Mouse (Mus musculus): ENCODE results near the gene Naa40.

The Naa40 gene

GRCm38 (mm10) chr19:7264766-7265331 is 23.9 kb upstream of the Naa40 start:
- DNase-seq: peak in 1 of 2 experiments; percentile 57

- DNase-seq: peak; percentile 91
Observed at GRCm38 (mm10) chr19:7264088-7264765, 23.2 kb upstream of the Naa40 start.

- no peak for DNase-seq
Observed at GRCm38 (mm10) chr19:7262592-7262991, 21.6 kb upstream of the Naa40 start.

GRCm38 (mm10) chr19:7261964-7262363 is 21.0 kb upstream of the Naa40 start:
- DNase-seq: no peak

GRCm38 (mm10) chr19:7261476-7261875 is 20.5 kb upstream of the Naa40 start:
- DNase-seq: no peak

- no peak for DNase-seq
Observed at GRCm38 (mm10) chr19:7257881-7258280, 16.9 kb upstream of the Naa40 start.

- no peak for DNase-seq
Observed at GRCm38 (mm10) chr19:7246021-7246420, 5.0 kb upstream of the Naa40 start.

- DNase-seq: peak in 1 of 2 experiments; percentile 47
Observed at GRCm38 (mm10) chr19:7240291-7240690, 692 bp downstream of the Naa40 start.

GRCm38 (mm10) chr19:7239574-7239973 is 1.4 kb downstream of the Naa40 start:
- DNase-seq: no peak

- DNase-seq: no peak
Observed at GRCm38 (mm10) chr19:7236742-7237141, 4.2 kb downstream of the Naa40 start.

- no peak for DNase-seq
Observed at GRCm38 (mm10) chr19:7236011-7236410, 5.0 kb downstream of the Naa40 start.

GRCm38 (mm10) chr19:7235461-7235860 is 5.5 kb downstream of the Naa40 start:
- no peak for DNase-seq

- DNase-seq: peak; percentile 82 to 85
Observed at GRCm38 (mm10) chr19:7234537-7235221, 6.3 kb downstream of the Naa40 start.

- no peak for DNase-seq
Observed at GRCm38 (mm10) chr19:7226511-7226914, 14.5 kb downstream of the Naa40 start.

- DNase-seq: peak in 1 of 2 experiments; percentile 40
Observed at GRCm38 (mm10) chr19:7225096-7225690, 15.8 kb downstream of the Naa40 start.

- no peak for DNase-seq
Observed at GRCm38 (mm10) chr19:7224253-7224652, 16.7 kb downstream of the Naa40 start.

- no peak for DNase-seq
Observed at GRCm38 (mm10) chr19:7223488-7223887, 17.5 kb downstream of the Naa40 start.

- DNase-seq: no peak
Observed at GRCm38 (mm10) chr19:7222196-7222595, 18.8 kb downstream of the Naa40 start.

- no peak for DNase-seq
Observed at GRCm38 (mm10) chr19:7218753-7219152, 22.2 kb downstream of the Naa40 start.

GRCm38 (mm10) chr19:7217926-7218267 is 23.1 kb downstream of the Naa40 start:
- no peak for DNase-seq

- peak; percentile 96 to 97 for DNase-seq
Observed at GRCm38 (mm10) chr19:7217162-7217925, 23.6 kb downstream of the Naa40 start, which contains the start of gene Cox8a. Cox8a (minus strand) TSS chr19:7217616.

- peak in 1 of 2 experiments; percentile 41 for DNase-seq
Observed at GRCm38 (mm10) chr19:7214484-7214883, 26.5 kb downstream of the Naa40 start.

- DNase-seq: no peak
Observed at GRCm38 (mm10) chr19:7213010-7213409, 28.0 kb downstream of the Naa40 start.

Data from kidney, postnatal 4 days (tissue).